Mouse (Mus musculus) thymus, adult 18-20 months (tissue): ENCODE data around the gene Slc30a1.

ENCODE experiments used
- DNase-seq, 2 experiments: peaks; one replicate each; pipeline ENCODE4 v3.0.0; 2022; ENCODE audit warnings: mixed read lengths in 2 of 2

Slc30a1 gene

DNA sequence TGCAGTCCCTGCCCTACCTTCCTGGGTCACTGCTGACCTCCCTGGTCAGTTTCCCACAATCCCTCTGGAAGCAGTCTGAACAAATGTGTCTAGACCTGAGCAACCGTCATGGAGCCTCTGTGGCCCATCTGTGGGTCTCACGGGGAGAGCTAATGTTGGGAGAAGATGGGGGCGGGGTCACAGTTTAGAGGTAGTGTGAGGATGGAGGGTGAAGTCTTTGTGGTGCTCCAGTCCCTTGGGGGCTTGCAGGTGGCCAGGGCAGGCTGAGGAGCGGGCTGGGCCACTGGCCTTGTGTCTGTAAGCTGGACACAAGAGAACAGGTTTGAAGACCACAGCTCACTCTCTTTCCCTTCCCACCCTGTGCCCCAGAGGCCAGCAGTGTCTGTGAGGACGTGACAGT, 39.2 kb downstream of the Slc30a1 start:
- no peak for DNase-seq

DNA sequence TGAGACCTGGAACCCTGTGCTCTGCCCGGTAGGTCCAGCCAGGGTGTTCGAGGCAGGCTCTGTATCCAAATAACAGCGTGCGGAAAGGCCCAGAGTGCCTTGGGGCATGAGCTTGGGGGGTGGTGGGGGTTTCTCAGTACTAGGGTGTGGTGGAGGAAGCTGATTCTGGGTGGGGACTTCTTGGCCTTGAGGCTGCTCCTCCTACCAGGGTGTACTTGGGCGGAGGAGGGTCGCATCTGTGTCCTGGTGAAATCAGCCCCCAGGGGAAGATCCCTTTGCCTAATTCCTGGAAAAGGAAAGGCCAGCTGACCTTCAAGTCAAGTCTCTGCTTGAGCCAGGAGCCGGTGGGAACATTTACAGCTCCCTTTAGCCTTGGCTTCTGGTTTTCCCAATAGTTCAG, 39.7 kb downstream of the Slc30a1 start:
- no peak for DNase-seq

DNA sequence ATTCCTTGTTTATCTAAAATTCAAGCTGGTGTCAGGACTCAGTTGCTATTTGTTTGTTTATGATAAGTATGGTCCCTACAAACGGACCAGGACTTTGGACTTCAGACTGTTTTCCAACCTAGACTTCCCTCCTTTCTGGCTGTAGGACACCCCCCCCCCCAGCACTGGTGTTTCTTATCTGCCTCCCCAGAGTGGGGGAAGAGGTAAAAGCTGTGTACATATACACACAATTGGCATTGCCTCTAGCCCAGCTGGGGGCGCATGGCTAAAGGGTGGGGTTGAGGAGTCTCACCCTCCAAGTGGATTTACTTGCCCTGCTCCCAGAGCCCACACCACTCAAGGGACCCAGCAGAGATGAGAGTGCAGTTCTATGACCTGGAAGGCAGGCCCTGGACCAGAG, 40.3 kb downstream of the Slc30a1 start:
- no peak for DNase-seq

DNA sequence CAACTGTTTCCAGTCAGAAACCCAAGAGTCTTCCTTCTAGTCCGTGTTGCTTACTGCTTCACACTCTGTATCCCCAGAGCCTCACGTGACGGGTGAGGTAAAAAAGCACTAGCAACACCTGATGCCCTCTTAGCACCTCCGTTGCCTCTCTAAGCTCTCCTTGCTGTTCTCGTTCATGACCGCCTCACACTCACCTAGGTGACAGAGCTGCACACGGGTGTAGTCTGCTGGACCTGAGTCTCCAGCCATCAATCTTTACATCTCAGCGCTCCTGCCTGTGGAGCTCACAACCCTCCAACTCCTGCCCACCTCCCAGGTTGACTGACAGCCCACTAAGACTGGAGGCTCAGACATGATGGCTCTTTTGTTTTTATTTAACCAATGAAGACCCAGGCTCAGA, 41.2 kb downstream of the Slc30a1 start:
- DNase-seq: no peak

DNA sequence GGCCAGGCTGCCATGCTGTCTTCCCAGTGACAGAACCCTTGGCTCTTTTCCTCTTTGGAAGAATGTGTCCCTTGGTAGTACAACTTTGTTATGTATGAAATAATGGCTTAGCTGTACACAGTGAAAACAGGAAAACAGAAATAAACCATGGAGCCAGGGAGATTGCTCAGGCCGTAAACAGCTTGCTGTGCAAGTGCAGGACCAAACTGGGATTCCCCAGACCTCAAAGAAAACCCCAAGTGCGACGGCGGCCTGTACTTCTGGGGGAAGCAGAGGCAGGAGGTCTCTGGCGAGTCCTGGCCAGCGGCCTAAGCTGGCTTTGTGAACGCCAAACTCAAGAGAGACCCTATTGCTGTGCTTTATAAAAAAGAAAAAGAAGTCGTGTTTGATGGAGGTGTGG, 42.0 kb downstream of the Slc30a1 start:
- no peak for DNase-seq

DNA sequence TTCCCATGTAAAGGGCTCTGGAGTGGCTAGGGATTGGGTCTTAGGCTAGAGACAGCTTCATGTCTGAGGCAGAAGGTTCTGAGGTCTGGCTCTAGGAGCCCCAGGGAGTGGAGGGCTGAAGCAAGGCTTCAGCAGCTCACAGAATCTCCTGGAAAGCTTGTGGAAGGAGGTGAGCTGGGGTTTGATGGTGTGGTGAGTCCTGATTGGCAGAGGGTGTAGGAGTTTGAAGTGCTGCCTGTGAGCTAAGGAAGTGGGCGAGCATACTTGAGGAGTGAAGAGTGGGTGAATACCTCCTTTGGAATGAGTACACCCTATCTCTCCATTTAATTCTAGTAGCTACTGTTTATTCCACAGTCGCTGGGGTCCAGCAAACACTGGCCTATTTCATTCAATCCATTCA, 44.0 kb downstream of the Slc30a1 start:
- no peak for DNase-seq

DNA sequence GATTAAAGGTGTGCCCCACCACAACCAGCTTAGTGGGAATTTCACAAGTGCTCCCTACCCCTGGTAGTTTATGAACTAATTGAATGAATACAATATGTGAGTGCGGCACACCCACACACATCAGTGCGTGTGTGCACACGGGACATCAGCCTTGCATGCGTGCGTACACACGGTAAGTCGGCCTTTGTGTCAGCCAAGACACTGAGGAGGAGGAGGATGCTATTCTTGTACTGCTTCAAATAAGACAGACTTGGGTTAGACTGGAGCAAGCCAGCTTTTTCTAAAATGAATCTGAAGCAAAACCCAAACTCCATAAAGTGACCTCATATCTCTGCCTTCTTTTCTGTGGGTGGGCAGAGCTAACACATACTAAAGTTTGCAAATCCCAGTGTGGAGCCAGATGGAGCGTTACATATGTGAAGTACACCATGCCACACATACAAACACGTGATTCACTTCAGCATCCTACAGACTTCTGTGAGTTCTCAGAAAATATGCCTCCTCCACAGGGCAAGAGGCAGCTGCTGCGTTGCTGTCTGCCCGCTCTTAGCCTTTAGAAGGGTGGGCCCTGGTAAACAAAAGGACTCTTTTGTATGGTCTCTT, 46.3 kb downstream of the Slc30a1 start:
- DNase-seq: no peak

DNA sequence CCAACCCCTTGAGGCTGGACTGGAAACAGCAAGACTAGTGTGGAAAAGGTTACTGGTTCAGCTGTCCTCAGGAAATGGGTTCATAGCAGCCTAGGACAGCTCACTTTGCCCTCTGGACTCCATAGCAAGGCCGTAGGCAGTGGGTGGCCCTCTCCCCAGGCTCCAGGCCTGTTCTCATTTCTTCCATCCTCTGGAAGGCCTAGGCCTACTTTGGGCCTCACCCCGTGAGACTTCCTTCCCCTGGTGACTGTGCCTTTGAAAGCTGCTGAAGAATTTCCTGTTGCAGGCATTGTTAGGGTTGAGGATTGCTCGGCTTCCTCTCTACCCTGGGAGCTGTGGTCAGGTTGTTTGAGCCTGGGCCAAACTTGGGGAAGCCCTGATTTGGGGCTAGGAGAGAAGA, 48.5 kb downstream of the Slc30a1 start:
- no peak for DNase-seq

DNA sequence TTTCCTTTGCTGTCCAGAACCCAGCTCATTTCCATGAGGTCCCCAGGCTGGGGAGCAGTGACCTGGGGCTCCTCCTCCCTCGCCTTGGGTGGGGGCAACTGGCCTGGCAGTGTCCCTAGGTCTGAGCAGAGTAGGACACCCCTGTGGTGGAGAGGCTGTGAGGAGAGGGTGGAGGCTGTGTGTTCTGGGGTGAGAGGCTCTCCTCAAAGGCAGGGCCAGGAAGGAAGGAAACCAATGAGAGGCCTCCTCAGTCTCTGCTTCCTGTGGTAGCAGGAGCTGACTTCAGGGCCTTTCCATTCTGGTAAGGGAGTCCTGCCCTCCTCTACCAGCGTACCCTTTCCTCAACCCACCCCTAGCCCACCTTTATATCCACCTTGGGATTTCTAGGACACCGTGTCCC, 49.7 kb downstream of the Slc30a1 start:
- DNase-seq: no peak

DNA sequence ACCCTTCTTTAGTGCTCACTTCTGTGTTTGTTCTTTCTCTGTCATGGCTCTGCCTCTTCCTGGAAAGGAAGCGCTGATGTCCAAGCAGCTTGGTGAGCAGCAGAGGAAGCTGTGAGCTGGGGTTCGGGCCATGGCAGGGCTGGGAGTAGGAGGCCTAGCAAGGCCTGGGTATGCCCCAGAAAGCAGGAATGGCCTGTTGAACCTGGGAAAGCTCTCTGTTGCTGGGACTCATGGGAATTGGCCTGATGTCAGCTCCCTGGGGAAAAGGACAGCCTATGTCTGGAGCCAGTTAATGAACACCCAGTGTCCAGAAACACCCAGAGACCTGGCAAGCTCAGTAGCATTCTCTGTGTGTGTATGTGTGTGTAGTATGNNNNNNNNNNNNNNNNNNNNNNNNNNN, 50.3 kb downstream of the Slc30a1 start:
- DNase-seq: no peak

DNA sequence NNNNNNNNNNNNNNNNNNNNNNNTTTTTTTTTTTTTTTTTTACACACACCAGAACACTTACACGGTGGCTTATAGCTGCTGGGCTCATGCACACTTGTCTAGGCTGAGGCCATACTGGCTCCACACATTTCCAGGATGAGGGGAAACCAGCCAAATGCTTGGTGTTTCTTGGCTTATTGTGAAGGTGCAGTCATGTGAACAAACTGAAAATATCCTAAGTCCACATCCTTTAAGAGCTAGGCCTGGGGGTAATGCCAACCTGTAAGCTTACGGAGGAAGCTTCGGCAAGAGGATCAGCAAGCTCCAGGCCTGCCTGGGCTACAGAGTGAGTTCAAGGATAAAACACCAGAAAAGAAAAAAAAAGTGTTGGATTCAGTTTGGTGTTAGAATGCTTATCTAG, 50.8 kb downstream of the Slc30a1 start:
- no peak for DNase-seq

DNA sequence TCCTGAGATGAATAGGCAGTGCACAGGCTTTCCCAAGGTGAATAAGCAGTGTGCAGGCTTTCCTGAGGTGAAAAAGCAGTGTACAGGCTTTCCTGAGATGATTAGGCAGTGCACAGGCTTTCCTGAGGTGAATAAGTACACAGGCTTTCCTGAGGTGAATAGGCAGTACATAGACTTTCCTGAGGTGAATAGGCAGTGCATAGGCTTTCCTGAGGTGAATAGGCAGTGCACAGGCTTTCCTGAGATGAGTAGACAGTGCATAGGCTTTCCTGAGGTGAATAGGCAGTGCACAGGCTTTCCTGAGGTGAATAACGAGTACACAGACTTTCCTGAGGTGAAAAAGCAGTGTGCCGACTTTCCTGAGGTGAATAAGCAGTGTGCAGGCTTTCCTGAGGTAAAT, 54.4 kb downstream of the Slc30a1 start:
- DNase-seq: no peak
